ENCODE assay signal across 19 mouse cellular contexts in the genomic region with DNA sequence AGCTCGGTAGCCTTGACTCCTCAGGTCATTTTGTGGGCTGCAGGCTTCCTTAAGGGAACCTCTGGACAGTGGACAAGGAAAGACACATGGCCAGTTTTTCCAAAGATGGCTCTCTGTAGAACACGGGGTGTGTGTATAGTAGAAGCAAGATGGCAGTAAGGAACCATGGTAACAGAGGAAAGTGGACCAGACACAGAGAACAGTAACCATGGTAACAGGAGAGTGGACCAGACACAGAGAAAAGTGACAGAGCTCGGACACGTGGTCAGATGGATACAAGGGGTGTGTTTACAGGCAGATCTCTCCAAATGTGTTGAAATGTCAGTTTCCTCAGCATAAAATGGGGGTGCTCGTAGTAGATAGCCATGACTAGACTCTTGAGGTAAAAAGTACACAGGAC.
"Had no signal": no experiment of that assay in that cellular context is flagged by ENCODE, and none has a peak within 500 bp of the region (broad histone marks: within the 10 kb centered on the region; RNA-seq: fewer than 3 reads in every experiment).

No protein-coding gene starts in this region.

- H3K9me3 ChIP-seq: limb, embryonic 12.5 days; liver, embryonic 13.5 days; lung, embryonic 15.5 days; megakaryocyte, embryonic 14.5 days; neural tube, embryonic 15.5 days had no signal

- H3K9ac ChIP-seq: limb, embryonic 12.5 days; liver, embryonic 13.5 days; liver, postnatal 0 days; lung, embryonic 15.5 days; neural tube, embryonic 15.5 days had no signal

- ATAC-seq: liver, postnatal 0 days had no signal

- H3K36me3 ChIP-seq: limb, embryonic 12.5 days; liver, embryonic 13.5 days; lung, embryonic 15.5 days had no signal

- H3K4me1 ChIP-seq: limb, embryonic 12.5 days; liver, embryonic 13.5 days; lung, embryonic 15.5 days; megakaryocyte, embryonic 14.5 days; neural tube, embryonic 15.5 days had no signal

- H3K27ac ChIP-seq: kidney, postnatal 0 days; layer of hippocampus, adult 2 months; limb, embryonic 12.5 days; liver, embryonic 13.5 days; lung, embryonic 15.5 days; macrophage; neural tube, embryonic 15.5 days had no signal

- H3K27me3 ChIP-seq: limb, embryonic 12.5 days; liver, embryonic 13.5 days; lung, embryonic 15.5 days; megakaryocyte, embryonic 14.5 days; neural tube, embryonic 15.5 days had no signal

- DNase-seq: kidney, adult 11 months; kidney, adult 9 months; kidney, postnatal 36 days; liver; liver, embryonic 13.5 days; liver, postnatal 0 days; lung, postnatal 14 days; right cerebral cortex, postnatal 4 days; spleen, adult 18-20 months; thymus, adult 2 months; thymus, postnatal 25 days had no signal

- H3K4me3 ChIP-seq: layer of hippocampus, adult 2 months; limb, embryonic 12.5 days; liver, embryonic 13.5 days; lung, embryonic 15.5 days; megakaryocyte, embryonic 14.5 days; myocyte; neural tube, embryonic 15.5 days had no signal

- H3K4me2 ChIP-seq: limb, embryonic 12.5 days; liver, embryonic 13.5 days; lung, embryonic 15.5 days; neural tube, embryonic 15.5 days had no signal
